Mouse (Mus musculus): ENCODE data around the gene Btnl2.

GRCm38 (mm10) chr17:34383212-34383611 is 28.6 kb downstream of the Btnl2 start:
- peak; percentile 77; the same call in 1 of the 2 replicates for TF ChIP-seq CTCF (IDR thresholded peaks at IDR 0.05; ENCODE audit: control insufficient read depth, insufficient read depth, insufficient replicate concordance, low read depth, low read length)
- no peak for TF ChIP-seq POLR2A (IDR thresholded peaks at IDR 0.05; ENCODE audit: control insufficient read depth, low read depth, low read length)

All from testis, adult 2 months (tissue).